Mouse (Mus musculus) cerebellum, adult 2 months (tissue): ENCODE measurements around the gene Abcg4. TPM values are rescaled to one million over a fixed set of nuclear protein-coding genes. Genes with fewer than 3 reads are reported as not detected.

ENCODE experiments used
- DNase-seq, 2 experiments: peaks; one replicate each; pipeline ENCODE4 v3.0.0; 2021
- H3K27ac ChIP-seq: fragments of 200-500 bp; 2 replicates; pipeline ENCODE4 v1.5.1; 2012; ENCODE audit warnings: low read length, control low read depth, inconsistent platforms; ENCODE audit not compliant: insufficient read depth
- H3K27me3 ChIP-seq: fragments of 200-500 bp; 2 replicates; pipeline ENCODE4 v1.6.1; 2012; ENCODE audit warnings: inconsistent platforms, mild to moderate bottlenecking, low read length, moderate library complexity; ENCODE audit not compliant: control insufficient read depth, insufficient read depth
- H3K4me1 ChIP-seq: fragments of 200-500 bp; 2 replicates; pipeline ENCODE4 v1.6.1; 2011; ENCODE audit warnings: low read length; ENCODE audit not compliant: control insufficient read depth, insufficient read depth
- H3K4me3 ChIP-seq: fragments of 200-500 bp; replicated peaks from 2 replicates; pipeline ENCODE3; 2011; ENCODE audit warnings: mild to moderate bottlenecking, low read depth, low read length, control low read depth; ENCODE audit not compliant: insufficient read depth
- CTCF ChIP-seq: fragments of 200-500 bp; IDR thresholded peaks from 2 replicates; pipeline ENCODE4 v1.5.1; 2011; ENCODE audit warnings: low read depth, mild to moderate bottlenecking, control low read depth, low read length, moderate library complexity, borderline replicate concordance; ENCODE audit not compliant: insufficient read depth
- POLR2A ChIP-seq: fragments of 200-500 bp; IDR thresholded peaks from 2 replicates; pipeline ENCODE4 v1.6.1; 2011; ENCODE audit warnings: low read length, control low read depth, borderline replicate concordance; ENCODE audit not compliant: insufficient read depth
- WGBS: fragments of 180-500 bp; shearing (Covaris S2); methylation state at CpG from one replicate; pipeline ENCODE4 v1.1.7; 2018; 5-methylcytosine and 5-hydroxymethylcytosine counted together
- polyA plus RNA-seq: library from polyadenylated mRNA; depleted of rRNA; stranded (reverse); fragments of >200 nt; gene quantifications from 2 replicates; pipeline ENCODE4 v1.2.3, GENCODE M21; 2012; rRNA removed

The Abcg4 gene
- polyA plus RNA-seq, 1 experiment: 105 TPM

- WGBS: 1% methylated on average over 40 of the region's 40 CpGs
- peak overlapping the region; percentile 98 for H3K4me3 ChIP-seq
- no peak for DNase-seq
- H3K27ac ChIP-seq: peak overlapping the region; percentile 82
- peaks cover 9% of the 10 kb centered on the region for H3K4me1 ChIP-seq
- TF ChIP-seq POLR2A (no peak), CTCF (no peak)
- no peaks in the 10 kb centered on the region for H3K27me3 ChIP-seq
Measured at GRCm38 (mm10) chr9:44233021-44233801, 55.2 kb downstream of the Abcg4 start.

- H3K4me3 ChIP-seq: no peak overlapping the region
- peaks cover 9% of the 10 kb centered on the region for H3K4me1 ChIP-seq
- no peak overlapping the region for H3K27ac ChIP-seq
- TF ChIP-seq POLR2A (no peak), CTCF (no peak)
- no peaks in the 10 kb centered on the region for H3K27me3 ChIP-seq
- no peak for DNase-seq
Measured at GRCm38 (mm10) chr9:44231609-44232008, 56.8 kb downstream of the Abcg4 start.

- Histone ChIP-seq H3K27me3 (no peaks in the 10 kb centered on the region), H3K4me3 (no peak overlapping the region), H3K4me1 (peaks cover 8% of the 10 kb centered on the region), H3K27ac (no peak overlapping the region)
- 38% methylated on average over 6 of the region's 6 CpGs for WGBS
- no peak for DNase-seq
- no peak for TF ChIP-seq CTCF
- TF ChIP-seq POLR2A: no peak
Measured at GRCm38 (mm10) chr9:44225993-44226392, 62.4 kb downstream of the Abcg4 start.

Other genes starting within 250 kb of the Abcg4 start
- gene Thy1, start 245.2 kb downstream of the Abcg4 start, polyA plus RNA-seq: 860 and 925 TPM in 2 replicates
- gene Usp2, start 221.6 kb downstream of the Abcg4 start, polyA plus RNA-seq: 43.5 and 47.1 TPM in 2 replicates
- gene Mfrp, start 186.9 kb downstream of the Abcg4 start, polyA plus RNA-seq: 2.7 and 7.3 TPM in 2 replicates
- 26.0 and 29.1 TPM in 2 replicates for gene C1qtnf5, start 181.4 kb downstream of the Abcg4 start, polyA plus RNA-seq
- 0.41 and 0.75 TPM in 2 replicates for gene Gm49380, start 175.1 kb downstream of the Abcg4 start, polyA plus RNA-seq
- gene Rnf26, start 175.1 kb downstream of the Abcg4 start, polyA plus RNA-seq: 31.2 and 34.0 TPM in 2 replicates
- gene Mcam, start 154.1 kb downstream of the Abcg4 start, polyA plus RNA-seq: 57.0 and 61.8 TPM in 2 replicates
- 14.5 and 15.3 TPM in 2 replicates for gene Cbl, start 54.6 kb downstream of the Abcg4 start, polyA plus RNA-seq
- gene Ccdc153, start 47.9 kb downstream of the Abcg4 start, polyA plus RNA-seq: 3.7 and 7.0 TPM in 2 replicates
- gene Pdzd3, start 37.1 kb downstream of the Abcg4 start, polyA plus RNA-seq: 0.08 and 0.19 TPM in 2 replicates
- 7.9 and 9.9 TPM in 2 replicates for gene Nlrx1, start 20.0 kb downstream of the Abcg4 start, polyA plus RNA-seq
- 35.8 and 36.0 TPM in 2 replicates for gene Hinfp, start 17.1 kb upstream of the Abcg4 start, polyA plus RNA-seq
- gene C2cd2l, start 31.7 kb upstream of the Abcg4 start, polyA plus RNA-seq: 112 and 113 TPM in 2 replicates
- gene Dpagt1, start 37.4 kb upstream of the Abcg4 start, polyA plus RNA-seq: 23.5 and 23.6 TPM in 2 replicates
- gene H2afx, start 46.1 kb upstream of the Abcg4 start, polyA plus RNA-seq: 63.1 and 63.5 TPM in 2 replicates
- 32.2 and 35.4 TPM in 2 replicates for gene Hmbs, start 55.6 kb upstream of the Abcg4 start, polyA plus RNA-seq
- 58.4 and 60.9 TPM in 2 replicates for gene Vps11, start 73.1 kb upstream of the Abcg4 start, polyA plus RNA-seq
- gene Hyou1, start 90.9 kb upstream of the Abcg4 start, polyA plus RNA-seq: 53.2 and 55.0 TPM in 2 replicates
- 49.8 and 52.2 TPM in 2 replicates for gene Slc37a4, start 108.2 kb upstream of the Abcg4 start, polyA plus RNA-seq
- gene Rps25, start 118.5 kb upstream of the Abcg4 start, polyA plus RNA-seq: 434 and 456 TPM in 2 replicates
- 97.9 and 103 TPM in 2 replicates for gene Trappc4, start 119.0 kb upstream of the Abcg4 start, polyA plus RNA-seq
- 50.1 and 53.2 TPM in 2 replicates for gene Ccdc84, start 130.0 kb upstream of the Abcg4 start, polyA plus RNA-seq
- not detected in 2 replicates for gene Foxr1, start 152.5 kb upstream of the Abcg4 start, polyA plus RNA-seq
- 0.13 TPM in 1 of 2 replicates, not detected in the other for gene Upk2, start 166.4 kb upstream of the Abcg4 start, polyA plus RNA-seq
- 22.0 and 22.3 TPM in 2 replicates for gene Bcl9l, start 194.2 kb upstream of the Abcg4 start, polyA plus RNA-seq